Mouse (Mus musculus) B cell, adult 2 months (primary cell): ENCODE data around the gene Syf2.

Experiments
- DNase-seq, 2 experiments: peaks; one replicate each; pipeline ENCODE4 v3.0.0; 2022

The Syf2 gene

DNA sequence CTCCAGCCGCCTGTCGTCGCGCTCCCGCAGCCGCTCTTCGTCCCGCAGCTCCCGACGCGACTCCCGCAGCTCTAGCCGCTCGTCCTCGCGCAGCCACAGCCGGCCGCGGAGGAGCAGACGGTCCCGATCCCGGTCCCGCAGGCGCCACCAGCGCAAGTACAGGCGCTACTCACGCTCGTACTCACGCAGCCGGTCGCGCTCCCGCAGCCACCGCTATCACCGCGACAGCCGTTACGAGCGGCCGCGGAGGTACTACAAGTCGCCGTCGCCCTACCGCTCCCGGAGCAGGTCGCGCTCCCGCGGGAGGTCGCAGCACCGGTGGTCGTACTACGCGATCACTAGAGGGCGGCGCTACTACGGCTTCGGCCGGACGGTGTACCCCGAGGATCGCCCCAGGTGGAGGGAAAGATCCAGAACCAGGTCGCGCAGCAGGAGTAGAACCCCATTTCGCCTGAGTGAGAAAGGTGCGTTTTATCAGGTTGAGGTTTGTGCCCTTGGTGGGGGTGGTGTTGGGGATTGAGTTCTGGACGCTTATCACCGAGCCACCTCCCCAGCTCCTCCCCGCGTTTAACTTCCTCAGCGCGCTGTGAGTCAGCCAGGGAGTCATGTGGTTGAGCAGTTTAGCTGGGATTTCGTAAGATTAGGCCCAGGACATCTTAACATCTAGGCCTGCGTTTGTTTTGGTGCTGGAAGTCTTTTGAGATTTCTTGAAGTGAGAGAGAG, 6.5 kb upstream of the Syf2 start:
- peak; percentile 74 to 77 for DNase-seq

DNA sequence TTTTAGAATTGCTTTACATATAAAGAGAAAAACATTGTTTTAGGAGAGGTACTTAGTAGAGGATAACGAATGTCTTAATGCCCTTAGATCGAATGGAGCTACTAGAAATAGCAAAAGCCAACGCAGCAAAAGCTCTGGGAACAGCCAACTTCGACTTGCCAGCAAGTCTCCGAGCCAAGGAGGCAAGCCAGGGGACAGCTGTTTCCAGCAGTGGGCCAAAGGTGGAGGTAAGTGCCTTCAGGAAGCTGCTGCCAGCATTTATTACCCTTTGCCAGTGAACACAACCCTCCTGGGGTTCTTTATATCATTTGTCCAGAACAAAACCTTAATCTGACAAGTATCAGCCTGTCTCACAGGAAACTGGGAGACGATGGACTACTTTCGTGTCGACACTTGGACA, 5.5 kb upstream of the Syf2 start:
- DNase-seq: no peak

- peak in 1 of 2 experiments; percentile 30 for DNase-seq
Observed at GRCm38 (mm10) chr4:134927815-134928463, 2.8 kb upstream of the Syf2 start.

- no peak for DNase-seq
Observed at GRCm38 (mm10) chr4:134928464-134928836, 2.2 kb upstream of the Syf2 start.

DNA sequence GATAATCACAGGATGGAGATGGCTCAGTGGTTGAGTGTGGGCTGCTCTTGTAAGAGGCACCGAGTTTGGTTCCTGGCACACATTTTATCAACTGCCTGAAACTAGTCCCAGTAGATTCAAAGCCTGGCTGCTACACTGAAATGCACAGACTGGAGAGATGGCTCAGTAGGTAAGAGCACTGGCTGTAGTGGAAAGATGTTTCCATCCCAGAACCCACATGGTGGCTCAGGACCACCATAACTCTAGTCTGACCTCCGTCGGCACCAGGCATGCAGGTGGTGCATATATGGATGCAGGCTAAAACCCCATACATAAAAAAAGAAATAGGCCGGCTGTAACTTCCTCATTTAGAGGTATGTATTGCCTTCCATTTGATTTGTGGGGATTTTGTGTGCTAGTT, 1.2 kb upstream of the Syf2 start:
- peak; percentile 57 to 61 for DNase-seq

GRCm38 (mm10) chr4:134930190-134930589, 508 bp upstream of the Syf2 start:
- peak in 1 of 2 experiments; percentile 27 for DNase-seq

- no peak for DNase-seq
Observed at GRCm38 (mm10) chr4:134937240-134938176, 6.8 kb downstream of the Syf2 start.

GRCm38 (mm10) chr4:134939900-134940299, 9.2 kb downstream of the Syf2 start:
- no peak for DNase-seq

GRCm38 (mm10) chr4:134943758-134944538, 13.2 kb downstream of the Syf2 start:
- no peak for DNase-seq

DNA sequence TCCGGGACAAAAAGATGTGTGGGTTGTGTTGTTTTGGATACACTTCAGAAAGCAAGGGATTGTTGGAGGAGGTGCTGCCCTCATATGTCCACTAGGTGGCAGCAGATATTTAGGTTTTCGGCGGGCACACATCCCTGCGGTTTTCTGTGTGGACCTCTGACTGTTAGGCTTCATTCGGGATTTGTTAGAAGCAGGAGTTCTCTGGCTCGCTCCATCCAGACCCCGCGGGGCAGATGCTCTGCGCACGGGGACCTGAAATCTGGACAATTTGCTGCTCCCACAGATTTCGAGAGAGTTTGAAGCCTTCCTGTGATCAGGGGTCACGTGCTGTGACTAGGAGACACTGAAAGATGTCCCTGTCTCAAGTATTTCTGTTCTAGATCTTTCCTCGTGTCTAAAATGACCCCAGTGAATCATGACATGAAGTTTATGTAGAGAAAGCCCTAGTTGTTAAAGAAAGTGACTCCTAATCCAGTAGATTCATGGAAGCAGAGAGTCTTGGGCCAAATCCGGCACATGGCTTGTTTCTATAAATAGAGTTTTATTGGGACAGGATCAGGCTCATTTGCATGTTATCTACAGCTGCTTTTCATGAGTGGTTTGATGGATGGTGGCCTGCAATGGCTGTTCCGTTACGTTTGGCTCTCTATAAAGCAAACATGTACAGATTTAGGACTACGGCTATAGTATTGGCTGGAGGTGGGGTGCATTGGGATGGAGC, 15.5 kb downstream of the Syf2 start:
- peak; percentile 77 to 79 for DNase-seq

- no peak for DNase-seq
Observed at GRCm38 (mm10) chr4:134950518-134951091, 19.9 kb downstream of the Syf2 start.

DNA sequence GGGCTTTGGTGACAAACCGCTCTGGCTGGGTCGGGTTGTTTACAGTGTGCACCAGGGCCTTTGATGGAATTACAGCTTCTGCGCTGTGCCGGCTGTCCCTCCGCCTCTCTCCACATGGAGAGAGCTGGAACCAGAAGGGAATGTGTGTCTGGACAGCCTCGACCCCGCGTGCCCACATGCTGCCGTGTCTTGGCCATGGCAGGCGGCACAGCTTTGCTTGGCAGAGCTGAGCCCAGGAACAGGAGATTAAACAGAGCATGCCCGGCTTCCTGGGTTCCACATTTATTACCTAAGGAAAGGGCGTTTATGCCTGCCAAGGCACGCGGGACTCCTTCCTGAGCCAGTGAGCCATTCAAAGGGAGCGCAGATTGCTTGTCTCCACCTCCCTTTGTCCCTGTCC, 23.8 kb downstream of the Syf2 start:
- DNase-seq: no peak

GRCm38 (mm10) chr4:134955196-134955595, 24.5 kb downstream of the Syf2 start:
- DNase-seq: no peak

DNA sequence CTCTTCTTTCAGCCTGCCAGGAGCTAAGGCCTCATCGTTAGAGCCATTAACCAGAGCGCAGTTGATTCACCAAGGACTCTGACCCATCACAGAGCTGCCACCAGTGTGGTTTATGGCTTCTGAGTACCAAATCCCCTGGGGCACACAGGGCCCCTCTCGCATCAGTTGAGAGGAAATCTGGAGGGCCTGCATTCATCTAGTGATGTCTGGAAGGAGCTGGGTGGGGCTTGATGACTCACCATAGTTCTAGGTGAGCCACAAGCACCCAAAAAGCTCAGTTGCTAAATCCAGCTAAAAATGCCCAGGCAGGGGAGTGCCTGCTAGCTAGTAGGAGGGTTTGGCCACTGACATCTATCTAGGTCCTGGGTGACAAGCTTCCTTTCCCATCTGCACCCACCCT, 25.1 kb downstream of the Syf2 start:
- peak; percentile 36 to 50 for DNase-seq

DNA sequence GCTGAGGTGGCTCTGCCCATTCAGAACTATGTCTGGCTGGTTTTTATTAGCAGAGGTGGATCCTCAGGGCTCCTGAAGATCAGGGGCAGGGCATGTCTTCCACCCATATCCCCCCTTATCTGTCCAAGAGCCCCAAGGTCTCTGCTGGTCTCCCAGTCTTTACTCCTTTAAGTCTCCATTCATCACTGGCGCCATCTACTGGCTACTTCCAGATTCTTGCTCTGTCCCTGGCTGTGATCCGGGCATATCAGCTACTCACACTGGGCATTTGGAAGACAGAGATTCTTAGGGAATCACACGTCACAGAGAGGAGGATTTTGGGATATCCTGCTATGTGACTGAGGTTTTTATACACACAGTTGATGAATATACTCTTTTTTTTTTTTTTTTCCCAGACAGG, 25.6 kb downstream of the Syf2 start:
- DNase-seq: peak; percentile 74

- peak; percentile 68 to 69 for DNase-seq
Observed at GRCm38 (mm10) chr4:134963021-134963776, 32.5 kb downstream of the Syf2 start.

GRCm38 (mm10) chr4:134967887-134968604, 37.3 kb downstream of the Syf2 start:
- DNase-seq: peak; percentile 57 to 62

DNA sequence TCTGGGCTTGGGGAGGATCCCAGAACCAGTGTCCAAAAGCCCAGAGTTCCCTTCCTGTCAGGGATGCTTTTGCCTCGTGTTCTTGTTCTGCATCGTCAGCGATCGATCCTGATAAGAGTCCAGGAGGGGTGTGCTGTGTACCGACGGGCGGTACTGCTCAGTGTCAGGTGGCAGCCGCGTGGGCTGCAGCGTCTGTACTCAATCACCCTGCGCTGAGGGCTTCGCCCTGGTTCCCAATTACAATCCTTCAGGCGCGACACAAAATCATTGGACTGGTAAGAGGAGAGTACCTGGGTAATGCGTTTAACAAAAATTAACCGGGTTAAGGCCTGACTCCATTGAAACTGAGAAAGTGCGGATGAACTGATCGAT, 37.9 kb downstream of the Syf2 start:
- DNase-seq: no peak

GRCm38 (mm10) chr4:134975261-134975928, 44.7 kb downstream of the Syf2 start:
- DNase-seq: peak; percentile 27 to 34

GRCm38 (mm10) chr4:134975929-134976308, 45.2 kb downstream of the Syf2 start:
- DNase-seq: no peak
